Mouse (Mus musculus) midbrain, embryonic 12.5 days (tissue): ENCODE measurements around the gene Syde2. TPM values are rescaled to one million over a fixed set of nuclear protein-coding genes. Genes with fewer than 3 reads are reported as not detected.
A peak's percentile ranks its signal among the peaks of the same experiment; 100 is the strongest.

Source experiments
- ATAC-seq: fragments of 200-750 bp; cut with Nextera tagmentation; 2 replicates; pipeline ENCODE4 v1.8.0; 2017; ENCODE audit warnings: low read depth, moderate TSS enrichment, moderate library complexity; ENCODE audit not compliant: low FRiP score
- H3K27ac ChIP-seq: fragments of 300-500 bp; sonication (generic); replicated peaks from 2 replicates; pipeline ENCODE4 v1.5.1; 2016; ENCODE audit warnings: mild to moderate bottlenecking
- H3K27me3 ChIP-seq: fragments of 300-500 bp; sonication (generic); 2 replicates; pipeline ENCODE4 v1.6.1; 2016; ENCODE audit warnings: mild to moderate bottlenecking
- H3K36me3 ChIP-seq: fragments of 300-500 bp; sonication (generic); 2 replicates; pipeline ENCODE4 v1.6.1; 2016
- H3K4me1 ChIP-seq: fragments of 300-500 bp; sonication (generic); 2 replicates; pipeline ENCODE4 v1.6.1; 2016
- H3K4me2 ChIP-seq: fragments of 300-500 bp; sonication (generic); replicated peaks from 2 replicates; pipeline ENCODE4 v1.6.1; 2016; ENCODE audit warnings: mild to moderate bottlenecking, moderate library complexity
- H3K4me3 ChIP-seq: fragments of 300-500 bp; sonication (generic); 2 replicates; pipeline ENCODE4 v1.5.1; 2016; ENCODE audit warnings: mild to moderate bottlenecking
- H3K9ac ChIP-seq: fragments of 300-500 bp; sonication (generic); replicated peaks from 2 replicates; pipeline ENCODE4 v1.6.1; 2016; ENCODE audit warnings: mild to moderate bottlenecking, moderate library complexity
- H3K9me3 ChIP-seq: fragments of 300-500 bp; sonication (generic); 2 replicates; pipeline ENCODE4 v1.6.1; 2016; ENCODE audit warnings: mild to moderate bottlenecking
- WGBS: fragments of 180-500 bp; shearing (Covaris S2); methylation state at CpG from one replicate; pipeline ENCODE4 v1.1.7; 2016; 5-methylcytosine and 5-hydroxymethylcytosine counted together
- polyA plus RNA-seq: library from polyadenylated mRNA; unstranded; fragments of >200 nt; fragmentation: Nextera tagmentation; extraction: Ambion mirVana; gene quantifications from 2 replicates; pipeline ENCODE4 v1.2.1, GENCODE M21; 2016

Gene Syde2
- polyA plus RNA-seq, 1 experiment from 2014 or later, result 0.92 TPM

GRCm38 (mm10) chr3:146017521-146017920 lies 29.9 kb downstream of the Syde2 start:
- no peak overlapping the region for H3K27ac ChIP-seq
- peaks cover 10% of the 10 kb centered on the region; the same call in 1 of the 2 replicates for H3K36me3 ChIP-seq
- no peak for ATAC-seq
- H3K27me3 ChIP-seq, result no peaks in the 10 kb centered on the region
- H3K9me3 ChIP-seq, result no peaks in the 10 kb centered on the region
- H3K4me2 ChIP-seq, result 0 out of 2 replicates have a peak overlapping the region, but pooled peaks have one; percentile 5
- peaks cover 10% of the 10 kb centered on the region; the same call in 1 of the 2 replicates for H3K4me1 ChIP-seq
- no peak overlapping the region for H3K9ac ChIP-seq
- H3K4me3 ChIP-seq, result no peak overlapping the region
- WGBS, result 52% methylated on average over 9 of the region's 9 CpGs

DNA sequence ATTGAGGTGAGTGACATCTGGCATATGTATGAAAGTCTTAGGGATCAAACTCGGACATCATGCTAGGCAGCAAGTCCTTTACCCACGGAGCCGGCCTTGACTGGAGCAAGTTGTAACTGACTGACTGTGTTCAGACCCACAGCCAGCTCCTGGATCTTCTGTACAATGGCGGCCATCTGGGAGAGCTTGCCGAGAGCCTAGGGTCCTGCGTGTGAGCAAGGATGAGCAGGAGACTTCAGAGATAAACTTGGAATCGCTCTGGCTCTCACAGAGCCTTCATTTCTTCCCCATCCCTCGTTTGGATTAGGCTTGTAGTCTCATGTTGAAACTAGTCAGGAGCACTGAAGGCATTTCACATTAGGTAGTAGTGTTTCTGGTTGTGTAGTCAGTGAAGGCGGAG lies 34.6 kb downstream of the Syde2 start:
- H3K36me3 ChIP-seq, result no peaks in the 10 kb centered on the region
- H3K27ac ChIP-seq, result no peak overlapping the region
- no peaks in the 10 kb centered on the region for H3K27me3 ChIP-seq
- H3K4me3 ChIP-seq, result no peak overlapping the region
- ATAC-seq, result no peak
- H3K4me2 ChIP-seq, result no peak overlapping the region
- H3K9me3 ChIP-seq, result no peaks in the 10 kb centered on the region
- H3K4me1 ChIP-seq, result peaks cover 9% of the 10 kb centered on the region; the same call in 1 of the 2 replicates
- 94% methylated on average over 9 of the region's 9 CpGs for WGBS
- no peak overlapping the region for H3K9ac ChIP-seq

- H3K4me2 ChIP-seq, result no peak overlapping the region
- H3K4me3 ChIP-seq, result no peak overlapping the region
- H3K9me3 ChIP-seq, result no peaks in the 10 kb centered on the region
- 89% methylated on average over 7 of the region's 7 CpGs for WGBS
- no peak overlapping the region for H3K27ac ChIP-seq
- H3K9ac ChIP-seq, result no peak overlapping the region
- no peaks in the 10 kb centered on the region for H3K27me3 ChIP-seq
- H3K4me1 ChIP-seq, result no peaks in the 10 kb centered on the region
- ATAC-seq, result no peak
- H3K36me3 ChIP-seq, result no peaks in the 10 kb centered on the region
These were observed 37.1 kb downstream of the Syde2 start for GRCm38 (mm10) chr3:146024746-146025145.

DNA sequence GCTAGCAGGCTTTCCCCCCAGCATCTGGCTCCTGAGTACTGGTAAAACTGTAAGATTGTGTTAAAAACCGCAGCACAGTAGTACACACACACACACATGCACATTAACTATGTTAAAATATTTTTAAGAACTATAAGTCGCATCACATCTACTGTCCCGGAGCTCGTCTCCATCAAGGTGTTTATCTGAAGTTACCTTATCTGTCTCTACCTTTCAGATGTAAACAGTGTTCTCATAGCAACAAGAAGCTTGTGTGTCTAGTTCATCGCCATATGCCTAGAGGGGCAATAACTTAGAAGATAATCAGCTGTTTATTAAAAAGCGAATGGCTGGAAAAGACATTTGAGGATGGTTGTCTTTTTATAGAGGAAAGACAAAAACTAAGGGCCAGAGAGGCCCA lies 37.8 kb downstream of the Syde2 start:
- H3K27ac ChIP-seq, result no peak overlapping the region
- H3K4me1 ChIP-seq, result no peaks in the 10 kb centered on the region
- WGBS, result 97% methylated on average over 6 of the region's 6 CpGs
- no peaks in the 10 kb centered on the region for H3K36me3 ChIP-seq
- H3K27me3 ChIP-seq, result no peaks in the 10 kb centered on the region
- ATAC-seq, result no peak
- H3K4me3 ChIP-seq, result no peak overlapping the region
- H3K4me2 ChIP-seq, result no peak overlapping the region
- H3K9me3 ChIP-seq, result no peaks in the 10 kb centered on the region
- no peak overlapping the region for H3K9ac ChIP-seq

DNA sequence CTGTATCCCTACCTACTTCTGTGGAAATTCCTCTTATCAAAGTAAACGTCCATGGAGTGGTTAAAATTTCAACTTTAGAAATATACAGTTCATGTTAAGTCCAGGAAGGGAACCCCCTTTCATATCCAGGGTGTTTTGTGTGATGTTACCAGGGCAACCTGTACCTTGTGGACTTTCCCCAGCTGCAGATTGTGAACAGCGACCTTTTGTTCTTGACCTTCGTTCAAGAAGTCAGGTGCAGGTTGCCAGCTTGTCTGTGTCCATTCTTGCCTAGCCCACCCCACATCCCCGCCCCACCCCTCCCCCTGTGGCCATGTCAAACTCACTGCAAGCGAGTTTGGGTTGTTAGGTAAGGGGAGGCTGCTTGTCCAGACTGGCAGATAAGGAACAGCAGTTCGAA lies 39.4 kb downstream of the Syde2 start:
- no peaks in the 10 kb centered on the region for H3K27me3 ChIP-seq
- no peak overlapping the region for H3K9ac ChIP-seq
- H3K27ac ChIP-seq, result no peak overlapping the region
- no peak for ATAC-seq
- H3K36me3 ChIP-seq, result no peaks in the 10 kb centered on the region
- 48% methylated on average over 6 of the region's 6 CpGs for WGBS
- H3K4me2 ChIP-seq, result no peak overlapping the region
- no peaks in the 10 kb centered on the region for H3K4me1 ChIP-seq
- no peak overlapping the region for H3K4me3 ChIP-seq
- H3K9me3 ChIP-seq, result no peaks in the 10 kb centered on the region

DNA sequence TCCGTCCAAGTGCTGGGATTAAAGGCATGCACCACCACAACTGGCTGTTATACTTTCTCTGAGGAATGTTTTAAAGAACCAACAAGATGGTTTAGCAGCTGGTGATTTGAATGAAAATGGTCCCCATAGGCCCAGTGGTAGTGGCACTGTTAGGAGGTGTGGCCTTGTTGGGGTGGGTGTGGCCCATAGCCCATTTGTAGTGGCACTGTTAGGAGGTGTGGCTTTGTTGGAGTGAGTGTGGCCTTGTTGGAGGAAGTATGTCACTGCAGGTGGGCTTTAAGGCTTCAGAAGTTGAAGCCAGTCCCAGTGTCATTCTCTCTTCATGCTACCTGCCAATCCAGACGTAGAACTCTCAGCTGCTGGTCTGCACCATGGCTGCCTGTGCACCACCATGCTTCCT lies 40.7 kb downstream of the Syde2 start:
- 83% methylated on average over 2 of the region's 2 CpGs for WGBS
- Histone ChIP-seq H3K27ac (no peak overlapping the region), H3K4me2 (no peak overlapping the region), H3K9ac (no peak overlapping the region), H3K4me1 (no peaks in the 10 kb centered on the region), H3K9me3 (no peaks in the 10 kb centered on the region), H3K4me3 (no peak overlapping the region), H3K27me3 (no peaks in the 10 kb centered on the region), H3K36me3 (no peaks in the 10 kb centered on the region)
- ATAC-seq, result no peak

GRCm38 (mm10) chr3:146029234-146029633 lies 41.6 kb downstream of the Syde2 start:
- no peaks in the 10 kb centered on the region for H3K27me3 ChIP-seq
- no peak overlapping the region for H3K4me3 ChIP-seq
- ATAC-seq, result no peak
- no peaks in the 10 kb centered on the region for H3K9me3 ChIP-seq
- H3K36me3 ChIP-seq, result no peaks in the 10 kb centered on the region
- no peak overlapping the region for H3K9ac ChIP-seq
- WGBS, result 82% methylated on average over 3 of the region's 3 CpGs
- no peaks in the 10 kb centered on the region for H3K4me1 ChIP-seq
- H3K27ac ChIP-seq, result no peak overlapping the region
- no peak overlapping the region for H3K4me2 ChIP-seq

- no peak overlapping the region for H3K4me3 ChIP-seq
- no peak overlapping the region for H3K27ac ChIP-seq
- no peaks in the 10 kb centered on the region for H3K36me3 ChIP-seq
- ATAC-seq, result no peak
- H3K4me1 ChIP-seq, result no peaks in the 10 kb centered on the region
- WGBS, result 28% methylated on average over 5 of the region's 5 CpGs
- no peak overlapping the region for H3K9ac ChIP-seq
- H3K9me3 ChIP-seq, result no peaks in the 10 kb centered on the region
- H3K4me2 ChIP-seq, result no peak overlapping the region
- no peaks in the 10 kb centered on the region for H3K27me3 ChIP-seq
These were observed 42.7 kb downstream of the Syde2 start for GRCm38 (mm10) chr3:146030255-146030836.

DNA sequence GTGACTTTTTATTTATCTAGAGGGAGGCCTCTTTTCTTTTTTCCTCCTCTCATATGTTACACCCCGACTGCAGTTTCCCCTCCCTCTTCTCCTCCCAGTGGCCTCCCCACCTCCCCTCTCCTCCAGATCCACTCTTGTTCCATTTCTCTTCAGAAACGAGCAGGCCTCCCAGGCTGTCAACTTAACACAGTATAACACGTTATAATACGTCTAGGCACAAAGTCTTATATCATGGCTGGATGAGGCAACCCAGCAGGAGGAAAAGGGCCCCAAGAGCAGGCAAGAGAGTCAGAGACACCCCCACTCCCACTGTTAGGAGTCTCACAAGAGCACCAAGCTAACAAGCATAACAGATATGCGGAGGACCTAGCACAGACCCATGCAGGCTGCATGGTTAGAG lies 45.3 kb downstream of the Syde2 start:
- Histone ChIP-seq H3K9me3 (no peaks in the 10 kb centered on the region), H3K36me3 (no peaks in the 10 kb centered on the region), H3K4me1 (0 out of 2 replicates have a peak, but pooled peaks cover 4% of the 10 kb centered on the region), H3K27me3 (no peaks in the 10 kb centered on the region), H3K4me3 (no peak overlapping the region), H3K4me2 (no peak overlapping the region), H3K27ac (no peak overlapping the region), H3K9ac (no peak overlapping the region)
- WGBS, result 92% methylated on average over 5 of the region's 5 CpGs
- ATAC-seq, result no peak

DNA sequence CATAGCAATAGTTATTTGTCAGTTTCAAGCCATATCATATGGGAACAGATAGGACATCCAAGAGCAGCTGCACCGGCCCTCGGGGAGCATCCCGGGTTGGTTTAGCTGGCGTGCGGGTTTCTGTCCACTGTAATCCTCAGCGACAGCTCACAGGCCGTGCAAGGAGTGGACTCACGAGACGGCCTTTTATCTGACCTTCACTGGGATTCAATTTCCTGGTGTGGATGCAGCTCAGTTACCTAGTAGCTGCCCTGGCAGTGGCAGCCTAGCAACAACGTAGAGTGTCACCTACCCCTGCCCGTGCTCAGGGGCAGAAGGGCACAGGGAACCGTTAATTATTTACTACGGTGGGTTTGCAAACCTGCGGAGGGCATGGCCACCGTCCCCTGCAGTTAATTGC lies 50.2 kb downstream of the Syde2 start:
- H3K9me3 ChIP-seq, result no peaks in the 10 kb centered on the region
- H3K27me3 ChIP-seq, result no peaks in the 10 kb centered on the region
- no peak overlapping the region for H3K9ac ChIP-seq
- 0 out of 2 replicates have a peak, but pooled peaks cover 6% of the 10 kb centered on the region for H3K4me1 ChIP-seq
- ATAC-seq, result 0 out of 2 replicates have a peak, but pooled peaks have one; percentile 19
- peak overlapping the region; percentile 47 for H3K27ac ChIP-seq
- H3K4me2 ChIP-seq, result no peak overlapping the region; the same call in 1 of the 2 replicates
- WGBS, result 54% methylated on average over 15 of the region's 15 CpGs
- no peak overlapping the region for H3K4me3 ChIP-seq
- H3K36me3 ChIP-seq, result no peaks in the 10 kb centered on the region

- Histone ChIP-seq H3K36me3 (no peaks in the 10 kb centered on the region), H3K4me3 (no peak overlapping the region), H3K4me1 (0 out of 2 replicates have a peak, but pooled peaks cover 6% of the 10 kb centered on the region), H3K27ac (no peak overlapping the region), H3K27me3 (no peaks in the 10 kb centered on the region), H3K9me3 (no peaks in the 10 kb centered on the region), H3K4me2 (no peak overlapping the region), H3K9ac (no peak overlapping the region)
- ATAC-seq, result no peak
- 57% methylated on average over 12 of the region's 12 CpGs for WGBS
These were observed 51.6 kb downstream of the Syde2 start for GRCm38 (mm10) chr3:146039132-146039903.

DNA sequence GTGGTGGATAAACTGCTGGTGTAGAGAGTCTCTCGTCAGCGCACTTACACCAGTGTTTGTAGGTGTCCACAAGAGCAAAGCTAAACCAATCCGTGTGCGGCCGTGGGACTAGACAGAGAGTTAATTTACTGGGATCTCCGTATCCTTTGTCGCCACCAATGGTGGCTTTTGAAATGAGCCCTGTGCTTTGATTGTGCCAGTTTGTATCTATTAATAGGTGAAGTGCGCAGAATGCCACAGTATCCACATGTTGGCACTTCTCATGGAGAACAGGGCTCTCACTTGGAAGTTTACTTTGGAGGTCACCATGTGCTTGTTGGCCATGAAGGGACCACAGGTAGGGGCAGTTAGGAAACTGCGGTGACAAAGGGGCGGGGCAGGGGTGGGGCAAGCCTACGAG lies 53.7 kb downstream of the Syde2 start:
- no peak overlapping the region for H3K27ac ChIP-seq
- no peaks in the 10 kb centered on the region for H3K36me3 ChIP-seq
- 0 out of 2 replicates have a peak, but pooled peaks cover 6% of the 10 kb centered on the region for H3K4me1 ChIP-seq
- WGBS, result 94% methylated on average over 11 of the region's 11 CpGs
- no peak overlapping the region for H3K9ac ChIP-seq
- H3K27me3 ChIP-seq, result no peaks in the 10 kb centered on the region
- ATAC-seq, result no peak
- H3K4me2 ChIP-seq, result no peak overlapping the region
- no peaks in the 10 kb centered on the region for H3K9me3 ChIP-seq
- no peak overlapping the region for H3K4me3 ChIP-seq
